Mouse (Mus musculus): Measurements from ENCODE around the gene Myg1. TPM values are rescaled to one million over a fixed set of nuclear protein-coding genes. Genes with fewer than 3 reads are reported as not detected.

Gene Myg1
- polyA plus RNA-seq, 1 experiment from 2014 or later: 86.3 TPM

- Histone ChIP-seq H3K9me3 (no peaks in the 10 kb centered on the region), H3K4me3 (peak within 1 kb of the TSS; percentile 29), H3K4me1 (peaks cover 35% of the 10 kb centered on the region), H3K36me3 (no peaks in the 10 kb centered on the region), H3K27ac (0 out of 2 replicates have a peak within 1 kb of the TSS, but pooled peaks have one; percentile 40), H3K27me3 (peaks cover 10% of the 10 kb centered on the region), H3K9ac (peak within 1 kb of the TSS; percentile 20; the same call in 1 of the 2 replicates), H3K4me2 (peak within 1 kb of the TSS; percentile 47)
- ATAC-seq (ENCODE audit: insufficient number of reproducible peaks, low FRiP score, low TSS enrichment, low read depth): no peak
- WGBS: 7% methylated on average over 15 of the region's 15 CpGs
Observed at GRCm38 (mm10) chr15:102366733-102367344, 35.3 kb downstream of the Myg1 start, which contains the start of gene Sp7. Gene Sp7, minus strand, starts transcription at chr15:102367182.

GRCm38 (mm10) chr15:102369972-102370371 is 38.5 kb downstream of the Myg1 start:
- H3K9ac ChIP-seq: no peak overlapping the region
- H3K27ac ChIP-seq: peak overlapping the region; percentile 77
- 15% methylated on average over 13 of the region's 13 CpGs for WGBS
- no peak for ATAC-seq (ENCODE audit: insufficient number of reproducible peaks, low FRiP score, low TSS enrichment, low read depth)
- H3K4me2 ChIP-seq: peak overlapping the region; percentile 36
- peaks cover 27% of the 10 kb centered on the region for H3K4me1 ChIP-seq
- no peaks in the 10 kb centered on the region for H3K9me3 ChIP-seq
- peaks cover 6% of the 10 kb centered on the region for H3K27me3 ChIP-seq
- H3K4me3 ChIP-seq: peak overlapping the region; percentile 11; the same call in 1 of the 2 replicates
- H3K36me3 ChIP-seq: no peaks in the 10 kb centered on the region

- H3K4me3 ChIP-seq: peak overlapping the region; percentile 11
- peak overlapping the region; percentile 36 for H3K4me2 ChIP-seq
- H3K9me3 ChIP-seq: no peaks in the 10 kb centered on the region
- H3K27ac ChIP-seq: peak overlapping the region; percentile 77
- peaks cover 3% of the 10 kb centered on the region for H3K27me3 ChIP-seq
- H3K9ac ChIP-seq: no peak overlapping the region
- peak; percentile 74 for ATAC-seq (ENCODE audit: insufficient number of reproducible peaks, low FRiP score, low TSS enrichment, low read depth)
- no peaks in the 10 kb centered on the region for H3K36me3 ChIP-seq
- peaks cover 27% of the 10 kb centered on the region for H3K4me1 ChIP-seq
- WGBS: 3% methylated on average over 10 of the region's 10 CpGs
Observed at GRCm38 (mm10) chr15:102370727-102371126, 39.2 kb downstream of the Myg1 start.

- Histone ChIP-seq H3K9me3 (no peaks in the 10 kb centered on the region), H3K4me2 (peak overlapping the region; percentile 90), H3K4me3 (peak overlapping the region; percentile 62), H3K4me1 (peaks cover 26% of the 10 kb centered on the region), H3K27ac (peak overlapping the region; percentile 90), H3K9ac (peak overlapping the region; percentile 55), H3K36me3 (no peaks in the 10 kb centered on the region), H3K27me3 (no peaks in the 10 kb centered on the region)
- peak; percentile 75; the same call in 1 of the 2 replicates for ATAC-seq (ENCODE audit: insufficient number of reproducible peaks, low FRiP score, low TSS enrichment, low read depth)
- WGBS: under 1% methylated on average over 37 of the region's 43 CpGs
Observed at GRCm38 (mm10) chr15:102376453-102377162, 45.1 kb downstream of the Myg1 start.

- H3K9me3 ChIP-seq: no peaks in the 10 kb centered on the region
- H3K27ac ChIP-seq: peak overlapping the region; percentile 90
- no peaks in the 10 kb centered on the region for H3K27me3 ChIP-seq
- peak overlapping the region; percentile 62 for H3K4me3 ChIP-seq
- H3K36me3 ChIP-seq: no peaks in the 10 kb centered on the region
- H3K4me1 ChIP-seq: peaks cover 26% of the 10 kb centered on the region
- H3K9ac ChIP-seq: peak overlapping the region; percentile 55
- peak; percentile 64 for ATAC-seq (ENCODE audit: insufficient number of reproducible peaks, low FRiP score, low TSS enrichment, low read depth)
- WGBS: 0% methylated on average over 7 of the region's 7 CpGs
- H3K4me2 ChIP-seq: peak overlapping the region; percentile 90
Observed at GRCm38 (mm10) chr15:102377163-102377543, 45.6 kb downstream of the Myg1 start.

GRCm38 (mm10) chr15:102377810-102378262 is 46.3 kb downstream of the Myg1 start:
- Histone ChIP-seq H3K27ac (peak overlapping the region; percentile 90), H3K4me1 (peaks cover 26% of the 10 kb centered on the region), H3K4me3 (peak overlapping the region; percentile 62), H3K9ac (no peak overlapping the region), H3K4me2 (peak overlapping the region; percentile 90), H3K9me3 (no peaks in the 10 kb centered on the region), H3K36me3 (no peaks in the 10 kb centered on the region), H3K27me3 (no peaks in the 10 kb centered on the region)
- 6% methylated on average over 10 of the region's 10 CpGs for WGBS
- peak; percentile 31; the same call in 1 of the 2 replicates for ATAC-seq (ENCODE audit: insufficient number of reproducible peaks, low FRiP score, low TSS enrichment, low read depth)

GRCm38 (mm10) chr15:102381575-102381974 is 50.1 kb downstream of the Myg1 start:
- no peak overlapping the region for H3K9ac ChIP-seq
- no peaks in the 10 kb centered on the region for H3K36me3 ChIP-seq
- H3K27me3 ChIP-seq: no peaks in the 10 kb centered on the region
- H3K4me3 ChIP-seq: no peak overlapping the region
- H3K27ac ChIP-seq: no peak overlapping the region
- peaks cover 19% of the 10 kb centered on the region for H3K4me1 ChIP-seq
- H3K4me2 ChIP-seq: no peak overlapping the region
- WGBS: 2% methylated on average over 7 of the region's 7 CpGs
- peak; percentile 65; the same call in 1 of the 2 replicates for ATAC-seq (ENCODE audit: insufficient number of reproducible peaks, low FRiP score, low TSS enrichment, low read depth)
- no peaks in the 10 kb centered on the region for H3K9me3 ChIP-seq

- Histone ChIP-seq H3K27ac (no peak overlapping the region), H3K4me1 (no peaks in the 10 kb centered on the region), H3K9me3 (no peaks in the 10 kb centered on the region), H3K36me3 (no peaks in the 10 kb centered on the region), H3K9ac (no peak overlapping the region), H3K4me2 (no peak overlapping the region), H3K4me3 (no peak overlapping the region), H3K27me3 (no peaks in the 10 kb centered on the region)
- WGBS: 89% methylated on average over 6 of the region's 6 CpGs
- no peak for ATAC-seq (ENCODE audit: insufficient number of reproducible peaks, low FRiP score, low TSS enrichment, low read depth)
Observed at GRCm38 (mm10) chr15:102383671-102384070, 52.2 kb downstream of the Myg1 start.

- Histone ChIP-seq H3K27me3 (no peaks in the 10 kb centered on the region), H3K4me3 (no peak overlapping the region), H3K4me1 (no peaks in the 10 kb centered on the region), H3K4me2 (no peak overlapping the region), H3K9me3 (no peaks in the 10 kb centered on the region), H3K9ac (no peak overlapping the region), H3K36me3 (no peaks in the 10 kb centered on the region), H3K27ac (no peak overlapping the region)
- no peak for ATAC-seq (ENCODE audit: insufficient number of reproducible peaks, low FRiP score, low TSS enrichment, low read depth)
- WGBS: 45% methylated on average over 9 of the region's 9 CpGs
Observed at GRCm38 (mm10) chr15:102386640-102387039, 55.1 kb downstream of the Myg1 start.

Other genes with a start within 250 kb of the Myg1 start
- 47.5 and 48.6 TPM in 2 replicates for gene Tns2, start 231.3 kb upstream of the Myg1 start, polyA plus RNA-seq (2015; fragmentation: Nextera tagmentation; extraction: Ambion mirVana)
- gene Spryd3, start 195.5 kb upstream of the Myg1 start, polyA plus RNA-seq (2015; fragmentation: Nextera tagmentation; extraction: Ambion mirVana): 33.4 and 35.4 TPM in 2 replicates
- 17.5 and 24.6 TPM in 2 replicates for gene Igfbp6, start 187.3 kb upstream of the Myg1 start, polyA plus RNA-seq (2015; fragmentation: Nextera tagmentation; extraction: Ambion mirVana)
- gene Soat2, start 181.2 kb upstream of the Myg1 start, polyA plus RNA-seq (2015; fragmentation: Nextera tagmentation; extraction: Ambion mirVana): 0.61 and 0.81 TPM in 2 replicates
- gene Zfp740, start 128.5 kb upstream of the Myg1 start, polyA plus RNA-seq (2015; fragmentation: Nextera tagmentation; extraction: Ambion mirVana): 51.9 and 59.9 TPM in 2 replicates
- gene Csad, start 127.0 kb upstream of the Myg1 start, polyA plus RNA-seq (2015; fragmentation: Nextera tagmentation; extraction: Ambion mirVana): 80.3 and 81.8 TPM in 2 replicates
- 6.3 and 6.6 TPM in 2 replicates for gene Itgb7, start 99.8 kb upstream of the Myg1 start, polyA plus RNA-seq (2015; fragmentation: Nextera tagmentation; extraction: Ambion mirVana)
- 120 and 128 TPM in 2 replicates for gene Rarg, start 74.2 kb upstream of the Myg1 start, polyA plus RNA-seq (2015; fragmentation: Nextera tagmentation; extraction: Ambion mirVana)
- 0.79 and 0.83 TPM in 2 replicates for gene Gm9918, start 61.1 kb upstream of the Myg1 start, polyA plus RNA-seq (2015; fragmentation: Nextera tagmentation; extraction: Ambion mirVana)
- gene Mfsd5, start 52.3 kb upstream of the Myg1 start, polyA plus RNA-seq (2015; fragmentation: Nextera tagmentation; extraction: Ambion mirVana): 100.0 and 103 TPM in 2 replicates
- gene Espl1, start 35.4 kb upstream of the Myg1 start, polyA plus RNA-seq (2015; fragmentation: Nextera tagmentation; extraction: Ambion mirVana): 17.7 and 19.5 TPM in 2 replicates
- gene Pfdn5, start 5.6 kb upstream of the Myg1 start, polyA plus RNA-seq (2015; fragmentation: Nextera tagmentation; extraction: Ambion mirVana): 314 and 380 TPM in 2 replicates
- gene Aaas, start 19.1 kb downstream of the Myg1 start, polyA plus RNA-seq (2015; fragmentation: Nextera tagmentation; extraction: Ambion mirVana): 61.3 and 62.0 TPM in 2 replicates
- 12.6 and 18.1 TPM in 2 replicates for gene Sp7, start 35.5 kb downstream of the Myg1 start, polyA plus RNA-seq (2015; fragmentation: Nextera tagmentation; extraction: Ambion mirVana)
- gene Sp1, start 74.4 kb downstream of the Myg1 start, polyA plus RNA-seq (2015; fragmentation: Nextera tagmentation; extraction: Ambion mirVana): 9.3 and 11.1 TPM in 2 replicates
- 1.0 and 2.6 TPM in 2 replicates for gene Amhr2, start 113.7 kb downstream of the Myg1 start, polyA plus RNA-seq (2015; fragmentation: Nextera tagmentation; extraction: Ambion mirVana)
- 72.0 and 78.8 TPM in 2 replicates for gene Prr13, start 127.3 kb downstream of the Myg1 start, polyA plus RNA-seq (2015; fragmentation: Nextera tagmentation; extraction: Ambion mirVana)
- 201 and 221 TPM in 2 replicates for gene Pcbp2, start 138.8 kb downstream of the Myg1 start, polyA plus RNA-seq (2015; fragmentation: Nextera tagmentation; extraction: Ambion mirVana)
- 3.6 and 7.7 TPM in 2 replicates for gene Gm10337, start 172.0 kb downstream of the Myg1 start, polyA plus RNA-seq (2015; fragmentation: Nextera tagmentation; extraction: Ambion mirVana)
- gene Map3k12, start 185.4 kb downstream of the Myg1 start, polyA plus RNA-seq (2015; fragmentation: Nextera tagmentation; extraction: Ambion mirVana): 16.7 and 17.9 TPM in 2 replicates
- gene Tarbp2, start 186.5 kb downstream of the Myg1 start, polyA plus RNA-seq (2015; fragmentation: Nextera tagmentation; extraction: Ambion mirVana): 81.0 and 88.5 TPM in 2 replicates
- 2.1 and 2.7 TPM in 2 replicates for gene Npff, start 193.2 kb downstream of the Myg1 start, polyA plus RNA-seq (2015; fragmentation: Nextera tagmentation; extraction: Ambion mirVana)

Data from limb, embryonic 15.5 days (tissue).